Mouse (Mus musculus) gastrocnemius, adult 18-20 months (tissue): Measurements from ENCODE around the gene Ifnar1. TPM values are rescaled to one million over a fixed set of nuclear protein-coding genes. Genes with fewer than 3 reads are reported as not detected.
A peak's percentile ranks its signal among the peaks of the same experiment; 100 is the strongest.

Experiments used
- DNase-seq: peaks from one replicate; pipeline ENCODE4 v3.0.0; 2021; ENCODE audit warnings: low spot score
- total RNA-seq, 2 experiments: library from RNA; stranded (reverse); gene quantifications; 2 replicates each; pipeline ENCODE4 v1.2.3; 2021

Ifnar1 gene
- total RNA-seq, 2 experiments from 2014 or later = 9.8 to 12.2 TPM

DNA sequence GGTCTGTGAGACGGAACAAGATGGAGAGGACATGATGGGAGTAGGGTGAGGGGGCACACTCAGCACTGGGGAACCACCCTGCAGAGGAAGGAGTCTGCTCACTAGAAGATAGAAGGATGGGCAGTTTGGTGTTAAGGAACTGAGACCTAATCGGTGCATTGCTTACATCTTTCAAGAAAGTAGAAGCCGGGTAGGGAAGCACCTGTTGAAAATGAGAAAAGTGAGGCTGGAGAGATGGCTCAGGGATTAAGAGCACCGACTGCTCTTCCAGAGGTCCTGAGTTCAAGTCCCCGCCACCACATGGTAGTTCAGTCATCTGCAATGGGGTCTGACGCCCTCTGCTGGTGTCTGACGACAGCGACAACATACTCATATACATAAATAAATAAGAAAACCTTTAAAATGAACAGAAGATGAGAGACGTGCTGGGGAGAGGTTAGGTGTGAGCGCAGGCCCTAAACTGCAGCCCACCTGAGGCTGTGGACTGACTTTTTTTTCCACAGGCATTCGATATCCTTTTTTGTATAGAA, 25.1 kb upstream of the Ifnar1 start:
- no peak for DNase-seq

DNA sequence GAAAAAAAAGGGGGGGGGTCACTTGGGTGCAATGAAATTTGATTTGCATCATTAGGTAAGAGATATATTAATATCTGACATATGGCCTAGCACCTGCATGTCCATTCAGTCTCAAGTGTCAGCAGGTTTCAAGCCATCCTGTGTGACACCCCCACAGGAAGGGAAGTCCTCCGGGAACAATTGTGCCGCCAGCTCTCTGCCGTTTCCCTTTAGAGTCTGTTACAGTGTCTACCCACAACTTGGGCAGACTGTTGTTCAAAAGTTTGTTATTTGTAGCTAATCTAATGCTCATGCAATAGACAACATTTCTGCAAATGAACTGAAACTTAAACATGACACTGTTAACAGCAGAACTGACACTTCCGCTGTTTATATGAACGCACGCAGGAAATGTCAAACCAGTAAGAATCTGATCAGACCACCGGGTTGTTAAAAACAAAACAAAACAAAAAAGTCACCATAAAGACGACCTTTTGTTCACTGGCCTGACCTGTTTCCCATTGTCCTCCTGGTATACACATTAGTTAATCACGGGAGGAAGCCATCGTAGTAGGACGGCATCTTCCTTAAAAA, 23.9 kb upstream of the Ifnar1 start:
- no peak for DNase-seq

DNA sequence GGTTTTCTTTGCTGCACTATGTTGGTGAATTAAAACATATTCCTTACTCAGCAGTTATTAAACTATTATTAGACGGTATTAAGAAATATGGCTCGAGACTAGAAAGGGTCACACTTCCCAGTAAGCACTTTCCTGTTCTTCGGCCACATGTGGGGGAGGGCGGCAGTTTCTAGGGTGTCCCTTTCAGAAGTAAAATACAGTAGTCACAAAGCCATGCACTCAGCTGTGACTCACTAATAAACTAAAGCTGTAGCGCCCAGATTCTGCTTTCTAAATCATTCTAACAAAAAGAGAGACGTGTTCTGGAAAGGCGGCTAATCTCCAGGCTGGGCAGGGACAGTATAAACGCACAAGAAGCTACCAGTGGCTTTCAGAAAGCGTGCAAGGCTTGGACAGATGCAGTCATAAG, 23.3 kb upstream of the Ifnar1 start:
- DNase-seq = no peak

GRCm38 (mm10) chr16:91462644-91463043, 22.4 kb upstream of the Ifnar1 start:
- no peak for DNase-seq

GRCm38 (mm10) chr16:91463400-91463799, 21.6 kb upstream of the Ifnar1 start:
- no peak for DNase-seq

DNA sequence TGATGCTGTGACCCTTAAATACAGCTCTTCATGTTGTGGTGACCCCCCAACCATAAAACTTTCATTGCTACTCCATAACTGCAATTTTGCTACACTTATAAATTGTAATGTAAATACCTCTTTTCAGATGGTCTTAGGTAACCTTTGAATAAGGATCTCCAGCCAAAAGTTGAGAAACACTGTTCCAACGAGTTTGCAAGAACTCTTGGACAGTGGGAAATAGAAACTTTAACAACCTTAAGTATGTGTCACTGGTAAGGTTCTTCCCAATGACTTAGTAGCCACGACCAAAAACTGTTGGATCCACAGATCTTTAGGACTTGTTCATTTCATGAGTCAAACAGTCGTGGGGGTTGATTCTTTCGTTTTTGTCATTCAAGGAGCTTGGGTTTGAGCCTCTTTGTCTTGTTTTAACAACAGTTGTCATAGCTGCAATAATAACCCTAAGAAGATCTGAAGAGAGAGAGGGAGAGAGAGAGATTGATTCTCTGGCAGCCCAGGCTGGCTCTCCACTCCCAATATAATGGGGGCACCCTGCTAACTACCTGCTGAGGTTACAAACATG, 21.1 kb upstream of the Ifnar1 start:
- no peak for DNase-seq

- peak; percentile 88 for DNase-seq
Measured at GRCm38 (mm10) chr16:91464594-91465504, 20.2 kb upstream of the Ifnar1 start.

DNA sequence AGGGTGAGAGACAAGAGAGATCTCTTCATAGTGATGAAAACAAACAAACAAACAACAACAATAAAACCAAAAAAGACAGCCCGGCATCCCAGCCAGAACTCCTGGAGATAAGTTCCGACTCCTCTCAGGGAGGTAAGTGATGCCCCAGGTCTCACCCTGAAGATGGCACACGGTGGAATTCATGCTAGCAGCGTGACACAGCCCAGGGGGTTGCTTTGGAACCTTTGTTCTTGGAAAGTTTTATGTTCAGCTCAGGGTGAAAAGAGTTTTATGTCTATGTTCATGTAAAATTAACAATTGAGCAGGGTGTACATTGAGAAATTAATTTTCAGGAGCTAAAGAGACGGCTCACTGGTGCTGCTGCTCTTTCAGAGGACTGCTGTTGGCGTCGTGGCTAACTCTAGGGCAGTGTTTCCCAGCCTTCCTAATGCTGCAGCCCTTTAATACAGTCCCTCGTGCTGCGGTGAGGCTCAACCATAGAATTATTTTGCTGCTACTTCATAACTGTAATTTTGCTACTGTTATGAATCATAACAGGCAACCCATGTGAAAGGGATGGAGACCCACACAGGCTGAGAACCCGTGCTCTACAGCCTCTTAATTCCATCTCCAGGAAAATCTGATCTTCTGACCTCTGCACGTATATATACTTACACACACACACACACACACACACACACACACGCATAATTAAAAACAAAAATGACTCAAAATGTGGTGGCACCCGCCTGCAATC, 19.4 kb upstream of the Ifnar1 start:
- DNase-seq = no peak

GRCm38 (mm10) chr16:91466566-91466965, 18.5 kb upstream of the Ifnar1 start:
- DNase-seq = no peak

- no peak for DNase-seq
Measured at GRCm38 (mm10) chr16:91470470-91470869, 14.6 kb upstream of the Ifnar1 start.

DNA sequence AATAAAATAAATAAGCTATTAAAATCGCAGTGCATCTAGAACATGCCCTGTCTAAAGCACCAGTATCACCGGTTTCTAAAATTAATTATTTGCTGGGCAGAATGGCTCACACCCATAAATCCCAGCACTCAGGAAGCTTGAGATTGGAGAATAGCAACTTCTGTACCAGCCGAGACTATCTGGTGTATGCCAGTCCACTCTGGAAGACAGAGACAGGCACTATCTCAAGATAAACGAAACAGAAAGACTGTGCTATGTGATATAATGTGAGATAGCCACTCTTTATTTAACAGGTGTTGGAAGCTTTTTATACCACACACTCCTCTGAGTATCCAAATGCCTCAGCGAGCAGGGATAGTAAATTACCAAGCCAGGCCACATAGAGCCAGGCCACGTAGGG, 13.6 kb upstream of the Ifnar1 start:
- no peak for DNase-seq

DNA sequence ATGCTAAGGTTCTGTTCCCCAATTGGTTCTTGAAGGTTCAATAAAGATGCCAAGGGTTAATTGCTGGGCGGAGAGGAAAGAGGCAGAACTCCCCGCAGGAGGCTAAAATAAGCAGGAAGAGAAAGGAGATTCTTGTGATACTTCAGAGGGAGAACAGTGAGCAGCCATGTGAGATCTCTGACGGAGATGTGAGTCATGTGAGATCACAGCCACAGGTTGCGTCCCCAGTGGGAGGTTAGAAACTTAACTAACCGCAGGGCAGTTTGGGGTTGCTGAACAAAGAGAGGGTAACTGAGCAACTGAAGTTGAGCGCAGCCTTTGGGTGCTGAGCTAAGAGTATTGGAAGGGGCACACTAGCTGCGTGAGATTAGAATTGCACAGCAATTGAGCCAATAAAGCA, 9.3 kb upstream of the Ifnar1 start:
- DNase-seq = no peak

GRCm38 (mm10) chr16:91478067-91478466, 7.0 kb upstream of the Ifnar1 start:
- DNase-seq = no peak

GRCm38 (mm10) chr16:91480517-91480916, 4.5 kb upstream of the Ifnar1 start:
- no peak for DNase-seq

DNA sequence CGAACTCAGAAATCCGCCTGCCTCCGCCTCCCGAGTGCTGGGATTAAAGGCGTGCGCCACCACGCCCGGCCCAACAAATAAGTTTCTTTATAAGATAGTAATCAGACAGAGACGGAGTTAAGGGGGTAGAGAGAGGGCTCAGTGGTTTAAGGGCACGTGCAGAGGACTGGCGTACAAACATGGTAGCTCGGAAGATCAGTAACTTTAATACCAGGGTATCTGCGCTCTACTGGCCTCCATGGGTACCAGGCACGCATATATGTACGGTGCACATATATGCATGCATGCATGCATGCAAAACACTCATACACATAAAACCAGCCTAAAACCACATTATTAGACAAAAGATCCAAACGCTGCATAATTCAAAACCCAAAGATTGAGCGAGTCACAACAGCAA, 651 bp upstream of the Ifnar1 start:
- no peak for DNase-seq

DNA sequence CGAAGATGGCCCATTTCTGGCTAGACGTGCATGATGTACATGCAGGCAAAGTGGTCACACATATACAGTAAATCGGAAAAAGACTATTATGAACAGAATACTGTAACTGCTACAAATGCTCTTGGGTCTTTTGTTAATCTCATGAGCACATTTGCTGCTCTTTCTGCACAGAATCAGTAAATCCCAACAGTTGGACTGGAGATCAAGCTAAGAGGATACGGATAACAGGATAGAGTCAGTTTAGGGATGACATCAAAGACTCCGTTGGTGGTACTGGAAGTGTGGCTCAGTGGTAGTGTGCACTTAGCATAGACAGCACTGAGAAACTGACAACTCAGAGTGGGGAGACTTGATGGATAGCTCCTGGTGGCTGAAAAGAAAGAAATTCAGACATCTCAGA, 803 bp downstream of the Ifnar1 start:
- no peak for DNase-seq

DNA sequence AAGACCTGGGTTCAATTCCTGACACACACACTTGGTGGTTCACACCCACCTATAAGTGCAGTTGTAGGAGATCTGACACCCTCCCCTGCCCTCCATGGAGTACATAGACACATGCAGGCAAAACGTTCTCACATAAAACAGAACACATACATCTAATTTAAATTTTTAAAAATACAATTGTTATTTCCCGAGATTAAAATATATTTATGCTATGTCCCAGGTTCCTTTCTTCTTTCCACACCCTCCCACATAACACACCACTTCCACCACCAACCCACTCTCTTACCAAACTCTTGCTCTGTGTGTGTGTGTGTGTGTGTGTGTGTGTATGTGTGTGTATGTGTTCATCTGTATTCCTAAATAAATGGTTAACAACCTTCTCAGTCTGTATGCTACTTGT, 3.0 kb downstream of the Ifnar1 start:
- no peak for DNase-seq

- DNase-seq = no peak
Measured at GRCm38 (mm10) chr16:91490897-91491296, 5.9 kb downstream of the Ifnar1 start.

GRCm38 (mm10) chr16:91491473-91491872, 6.4 kb downstream of the Ifnar1 start:
- DNase-seq = no peak

DNA sequence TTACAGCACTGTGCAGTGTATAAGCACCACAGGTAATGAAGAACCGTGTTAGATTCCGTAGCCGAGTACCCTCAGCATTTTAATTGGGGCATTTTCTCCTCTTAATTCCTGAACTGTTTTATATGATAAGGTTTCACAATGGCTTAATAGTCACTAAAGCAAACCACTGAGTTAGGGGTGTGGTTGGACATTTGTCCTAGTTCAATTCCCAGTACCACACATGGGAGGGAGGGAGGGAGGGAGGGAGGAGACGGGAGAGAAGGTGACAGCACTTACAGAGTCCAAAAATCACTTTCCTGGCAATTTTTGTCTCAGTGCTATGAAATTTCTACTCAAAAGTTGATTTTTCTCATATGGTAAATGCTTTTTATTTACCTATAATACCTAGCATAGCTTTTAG, 10.5 kb downstream of the Ifnar1 start:
- no peak for DNase-seq

- DNase-seq = no peak
Measured at GRCm38 (mm10) chr16:91496206-91496605, 11.2 kb downstream of the Ifnar1 start.

GRCm38 (mm10) chr16:91496766-91497165, 11.7 kb downstream of the Ifnar1 start:
- DNase-seq = no peak
